Mouse (Mus musculus): Measurements from ENCODE around the gene Tbx4. TPM values are rescaled to one million over a fixed set of nuclear protein-coding genes. Genes with fewer than 3 reads are reported as not detected.
A peak's percentile ranks its signal among the peaks of the same experiment; 100 is the strongest.

The Tbx4 gene
- polyA plus RNA-seq (2015; fragmentation: Nextera tagmentation; extraction: Ambion mirVana) = 0.04 and 0.05 TPM in 2 replicates

DNA sequence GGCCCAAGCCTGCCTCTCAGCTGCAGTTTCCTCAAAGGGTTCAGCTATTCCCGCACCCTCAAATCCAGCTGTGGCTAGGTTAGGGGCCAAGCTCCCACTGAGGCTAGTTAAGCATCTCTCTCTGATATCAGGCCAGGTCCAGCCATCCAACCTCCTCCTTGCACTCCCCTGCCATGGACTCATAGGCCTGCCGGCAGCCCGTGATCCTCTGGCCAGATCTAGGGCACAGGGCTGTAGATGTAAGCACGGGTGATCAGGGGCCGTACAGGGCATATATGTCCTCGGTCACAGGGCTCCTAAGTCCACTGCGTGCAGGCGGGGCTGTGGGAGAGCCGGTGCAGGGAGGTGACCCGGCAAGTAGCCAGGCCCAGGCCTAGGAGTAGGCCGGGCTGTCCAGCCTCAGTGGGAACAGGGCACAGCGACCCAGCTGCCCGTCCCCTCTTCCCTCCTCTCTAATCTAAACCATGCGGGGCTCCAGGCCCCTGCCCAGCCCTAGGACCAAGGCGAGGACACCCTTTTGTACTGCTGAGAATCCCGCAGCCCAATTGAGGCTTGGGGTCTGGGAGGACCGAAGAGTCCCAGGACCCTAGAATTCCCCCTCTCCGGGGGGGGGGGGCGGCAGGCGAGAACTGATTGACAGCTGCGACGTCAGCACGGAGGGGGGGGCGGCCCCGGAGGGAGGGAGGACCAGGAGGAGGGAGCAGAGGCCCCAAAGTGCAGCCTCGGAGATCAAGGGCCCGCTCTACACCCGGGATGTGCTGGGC is at the start of gene Tbx4:
Gene Tbx4, plus strand, starts transcription at position 758 of the 764 bp plus-strand sequence.
- Histone ChIP-seq H3K9me3 (ENCODE audit: control insufficient read depth, low read length) (no peaks in the 10 kb centered on the region), H3K36me3 (ENCODE audit: control insufficient read depth, insufficient read depth, low read length) (no peaks in the 10 kb centered on the region), H3K27ac (replicated peaks) (no peak within 1 kb of the TSS), H3K9ac (ENCODE audit: low read length) (no peak within 1 kb of the TSS), H3K4me1 (replicated peaks; ENCODE audit: control insufficient read depth, insufficient read depth) (no peaks in the 10 kb centered on the region), H3K4me2 (replicated peaks; ENCODE audit: low read depth) (no peak within 1 kb of the TSS), H3K27me3 (ENCODE audit: control insufficient read depth, insufficient read depth, low read length) (peaks cover 39% of the 10 kb centered on the region), H3K4me3 (ENCODE audit: low read depth, low read length) (no peak within 1 kb of the TSS)
- DNase-seq (ENCODE audit: low spot score) (no peak), ATAC-seq (ENCODE audit: low FRiP score, low TSS enrichment) (0 out of 2 replicates have a peak, but pooled peaks have one; percentile 16)
- 43% methylated on average over 20 of the region's 28 CpGs for WGBS
- TF ChIP-seq EP300 (optimal IDR thresholded peaks at IDR 0.05) = no peak
- no peak for TF ChIP-seq CTCF (IDR thresholded peaks at IDR 0.05; ENCODE audit: low read depth)

DNA sequence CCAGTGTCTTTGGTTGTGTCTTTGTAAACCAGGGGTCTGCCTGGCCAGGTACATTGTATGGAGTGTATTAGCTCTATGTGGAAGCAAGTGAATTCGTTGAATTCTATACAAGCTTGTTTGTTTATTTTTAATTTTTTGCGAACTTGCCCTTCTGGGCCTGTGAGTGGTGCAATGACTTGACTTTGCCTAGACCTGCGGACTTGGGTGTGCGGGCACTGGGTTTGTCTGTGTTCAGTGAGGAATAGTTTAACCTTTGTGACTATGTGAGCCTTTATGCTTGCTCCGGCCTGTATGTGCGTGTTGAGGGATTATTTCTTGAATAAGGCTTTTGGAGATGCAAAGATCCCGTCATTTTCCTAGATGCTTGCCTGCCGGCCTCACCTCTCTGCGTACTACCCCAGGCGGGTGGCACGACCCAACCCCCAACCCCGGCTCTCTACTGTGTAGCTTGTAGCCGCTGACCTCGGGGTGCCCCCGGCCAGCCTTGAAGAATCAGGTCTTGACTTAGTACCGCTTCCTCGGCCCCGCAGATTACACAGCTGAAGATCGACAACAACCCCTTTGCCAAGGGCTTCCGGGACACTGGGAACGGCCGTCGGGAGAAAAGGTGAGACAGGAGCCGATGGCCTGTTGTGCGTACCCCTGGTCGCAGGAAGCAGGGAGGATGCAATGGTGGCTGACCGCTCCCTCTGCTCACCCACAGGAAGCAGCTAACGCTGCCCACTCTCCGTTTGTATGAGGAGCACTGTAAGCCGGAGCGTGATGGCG is 49.5 kb upstream of the Tbx4 start:
- H3K9ac ChIP-seq (ENCODE audit: low read length) = peak overlapping the region; percentile 71
- H3K4me2 ChIP-seq (replicated peaks; ENCODE audit: low read depth) = peak overlapping the region; percentile 76
- H3K27me3 ChIP-seq (ENCODE audit: control insufficient read depth, insufficient read depth, low read length) = peaks cover 5% of the 10 kb centered on the region; the same call in 1 of the 2 replicates
- H3K9me3 ChIP-seq (ENCODE audit: control insufficient read depth, low read length) = no peaks in the 10 kb centered on the region
- H3K27ac ChIP-seq (replicated peaks) = peak overlapping the region; percentile 63
- H3K4me3 ChIP-seq (ENCODE audit: low read depth, low read length) = peak overlapping the region; percentile 60
- 20% methylated on average over 32 of the region's 32 CpGs for WGBS
- peaks cover 7% of the 10 kb centered on the region; the same call in 1 of the 2 replicates for H3K36me3 ChIP-seq (ENCODE audit: control insufficient read depth, insufficient read depth, low read length)
- ATAC-seq (ENCODE audit: low FRiP score, low TSS enrichment) = no peak
- 0 out of 2 replicates have a peak, but pooled peaks cover 5% of the 10 kb centered on the region for H3K4me1 ChIP-seq (replicated peaks; ENCODE audit: control insufficient read depth, insufficient read depth)
- TF ChIP-seq CTCF (IDR thresholded peaks at IDR 0.05; ENCODE audit: low read depth) = no peak
- peak; percentile 26 for TF ChIP-seq EP300 (optimal IDR thresholded peaks at IDR 0.05)
- no peak for DNase-seq (ENCODE audit: low spot score)

DNA sequence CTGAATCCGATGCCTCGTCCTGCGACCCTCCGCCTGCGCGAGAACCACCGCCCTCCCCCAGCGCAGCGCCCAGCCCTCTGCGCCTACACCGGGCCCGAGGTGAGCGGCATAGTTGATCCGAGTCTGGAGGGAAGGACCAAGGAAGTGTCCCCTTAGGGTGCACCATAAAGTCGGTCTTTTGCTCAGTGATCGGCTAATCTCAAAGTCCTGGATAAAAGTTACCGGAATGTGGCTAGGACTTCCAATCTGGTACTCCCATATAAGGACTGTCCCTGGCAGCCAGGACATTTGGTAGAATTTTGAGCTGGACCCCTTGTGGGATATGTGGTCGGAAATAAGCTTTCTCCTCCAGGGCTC is 49.0 kb upstream of the Tbx4 start:
- Histone ChIP-seq H3K4me1 (replicated peaks; ENCODE audit: control insufficient read depth, insufficient read depth) (0 out of 2 replicates have a peak, but pooled peaks cover under 1% of the 10 kb centered on the region), H3K4me2 (replicated peaks; ENCODE audit: low read depth) (peak overlapping the region; percentile 76), H3K36me3 (ENCODE audit: control insufficient read depth, insufficient read depth, low read length) (peaks cover 7% of the 10 kb centered on the region; the same call in 1 of the 2 replicates), H3K9me3 (ENCODE audit: control insufficient read depth, low read length) (no peaks in the 10 kb centered on the region), H3K9ac (ENCODE audit: low read length) (peak overlapping the region; percentile 71), H3K27me3 (ENCODE audit: control insufficient read depth, insufficient read depth, low read length) (peaks cover 5% of the 10 kb centered on the region; the same call in 1 of the 2 replicates), H3K4me3 (ENCODE audit: low read depth, low read length) (peak overlapping the region; percentile 60), H3K27ac (replicated peaks) (peak overlapping the region; percentile 63)
- WGBS = 30% methylated on average over 18 of the region's 18 CpGs
- no peak for ATAC-seq (ENCODE audit: low FRiP score, low TSS enrichment)
- DNase-seq (ENCODE audit: low spot score) = no peak
- TF ChIP-seq CTCF (IDR thresholded peaks at IDR 0.05; ENCODE audit: low read depth) (no peak), EP300 (optimal IDR thresholded peaks at IDR 0.05) (no peak)

DNA sequence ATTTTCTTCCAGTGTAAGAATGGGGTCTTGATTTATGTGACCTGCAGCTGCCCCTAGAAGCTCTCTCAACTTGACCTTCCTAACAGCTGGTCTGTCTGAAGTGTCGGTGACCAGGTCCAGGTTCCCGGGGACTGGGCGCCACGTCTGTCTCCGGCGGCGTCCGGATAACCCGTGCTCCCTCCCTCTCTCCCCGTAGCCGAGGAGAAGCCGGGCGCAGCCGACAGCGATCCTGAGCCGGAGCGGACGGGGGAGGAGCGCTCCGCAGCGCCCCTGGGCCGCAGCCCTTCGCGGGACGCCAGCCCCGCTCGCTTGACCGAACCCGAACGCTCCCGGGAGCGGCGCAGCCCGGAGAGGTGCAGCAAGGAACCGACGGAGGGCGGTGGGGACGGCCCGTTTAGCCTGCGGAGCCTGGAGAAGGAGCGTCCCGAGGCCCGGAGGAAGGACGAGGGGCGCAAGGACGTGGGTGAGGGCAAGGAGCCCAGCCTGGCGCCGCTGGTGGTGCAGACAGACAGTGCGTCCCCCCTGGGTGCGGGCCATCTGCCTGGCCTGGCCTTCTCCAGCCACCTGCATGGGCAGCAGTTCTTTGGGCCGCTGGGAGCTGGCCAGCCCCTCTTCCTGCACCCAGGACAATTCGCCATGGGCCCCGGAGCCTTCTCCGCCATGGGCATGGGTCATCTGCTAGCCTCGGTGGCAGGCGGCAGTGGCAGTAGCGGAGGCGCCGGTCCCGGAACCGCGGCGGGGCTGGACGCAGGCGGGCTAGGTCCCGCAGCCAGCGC is 48.4 kb upstream of the Tbx4 start:
- peak overlapping the region; percentile 76 for H3K4me2 ChIP-seq (replicated peaks; ENCODE audit: low read depth)
- no peak for ATAC-seq (ENCODE audit: low FRiP score, low TSS enrichment)
- peak overlapping the region; percentile 71 for H3K9ac ChIP-seq (ENCODE audit: low read length)
- 16% methylated on average over 63 of the region's 67 CpGs for WGBS
- no peaks in the 10 kb centered on the region for H3K9me3 ChIP-seq (ENCODE audit: control insufficient read depth, low read length)
- peaks cover 7% of the 10 kb centered on the region; the same call in 1 of the 2 replicates for H3K36me3 ChIP-seq (ENCODE audit: control insufficient read depth, insufficient read depth, low read length)
- peaks cover 5% of the 10 kb centered on the region; the same call in 1 of the 2 replicates for H3K27me3 ChIP-seq (ENCODE audit: control insufficient read depth, insufficient read depth, low read length)
- peak overlapping the region; percentile 63 for H3K27ac ChIP-seq (replicated peaks)
- H3K4me3 ChIP-seq (ENCODE audit: low read depth, low read length) = peak overlapping the region; percentile 60
- H3K4me1 ChIP-seq (replicated peaks; ENCODE audit: control insufficient read depth, insufficient read depth) = no peaks in the 10 kb centered on the region
- no peak for DNase-seq (ENCODE audit: low spot score)
- TF ChIP-seq CTCF (IDR thresholded peaks at IDR 0.05; ENCODE audit: low read depth) (no peak), EP300 (optimal IDR thresholded peaks at IDR 0.05) (no peak)

DNA sequence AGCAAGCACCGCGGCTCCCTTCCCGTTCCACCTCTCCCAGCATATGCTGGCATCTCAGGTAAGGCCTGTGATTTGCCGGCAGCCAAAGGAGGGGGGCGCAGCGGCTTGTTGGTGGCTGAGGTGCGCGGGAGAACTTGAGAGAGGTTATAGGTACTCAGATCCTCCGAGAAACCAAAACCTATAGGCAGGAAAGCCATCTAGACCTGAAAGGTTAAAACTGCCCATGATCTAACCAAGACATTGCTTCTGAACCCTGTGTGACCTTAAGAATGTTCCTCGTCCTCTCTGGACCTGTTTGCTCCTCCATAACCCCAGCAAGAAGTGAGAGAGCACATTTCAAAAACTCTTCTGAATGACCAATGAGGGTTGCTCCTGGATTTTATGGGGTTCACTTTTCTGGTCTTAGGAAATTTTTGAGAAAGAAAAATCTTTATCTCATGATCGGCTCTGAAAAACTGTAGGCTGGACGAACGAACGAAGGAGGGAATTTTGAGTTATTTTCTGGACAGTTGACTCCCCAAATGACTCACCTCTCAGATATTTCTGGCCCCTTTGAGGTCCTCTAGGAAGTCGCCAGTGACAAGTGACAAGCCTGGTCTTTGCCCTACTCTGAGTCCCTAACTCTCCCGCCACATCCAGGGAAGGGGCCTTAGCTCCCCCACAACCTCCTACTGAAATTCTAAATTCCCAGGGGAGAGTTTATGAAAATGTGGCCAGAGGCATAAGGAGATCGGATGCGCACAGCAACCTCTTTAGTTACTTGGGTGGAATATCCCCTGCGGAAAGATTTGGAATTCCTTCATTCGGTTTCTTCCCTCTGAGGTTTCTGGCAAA is 47.6 kb upstream of the Tbx4 start:
- peaks cover 5% of the 10 kb centered on the region; the same call in 1 of the 2 replicates for H3K27me3 ChIP-seq (ENCODE audit: control insufficient read depth, insufficient read depth, low read length)
- H3K27ac ChIP-seq (replicated peaks) = peak overlapping the region; percentile 63
- peaks cover 7% of the 10 kb centered on the region; the same call in 1 of the 2 replicates for H3K36me3 ChIP-seq (ENCODE audit: control insufficient read depth, insufficient read depth, low read length)
- DNase-seq (ENCODE audit: low spot score) (no peak), ATAC-seq (ENCODE audit: low FRiP score, low TSS enrichment) (no peak)
- no peaks in the 10 kb centered on the region for H3K9me3 ChIP-seq (ENCODE audit: control insufficient read depth, low read length)
- H3K9ac ChIP-seq (ENCODE audit: low read length) = peak overlapping the region; percentile 71
- peaks cover 3% of the 10 kb centered on the region; the same call in 1 of the 2 replicates for H3K4me1 ChIP-seq (replicated peaks; ENCODE audit: control insufficient read depth, insufficient read depth)
- WGBS = 32% methylated on average over 20 of the region's 20 CpGs
- peak overlapping the region; percentile 76 for H3K4me2 ChIP-seq (replicated peaks; ENCODE audit: low read depth)
- TF ChIP-seq CTCF (IDR thresholded peaks at IDR 0.05; ENCODE audit: low read depth) (no peak), EP300 (optimal IDR thresholded peaks at IDR 0.05) (no peak)
- H3K4me3 ChIP-seq (ENCODE audit: low read depth, low read length) = peak overlapping the region; percentile 60
